Mouse (Mus musculus): ENCODE measurements around the gene Arhgap35. TPM values are rescaled to one million over a fixed set of nuclear protein-coding genes. Genes with fewer than 3 reads are reported as not detected.
"Not testable (repeated sequence)": the region's sequence is repeated elsewhere in the genome, so short reads cannot be mapped to it uniquely, and the experiment has no call there.

The Arhgap35 gene
- total RNA-seq, 1 experiment from 2014 or later: 16.3 TPM

DNA sequence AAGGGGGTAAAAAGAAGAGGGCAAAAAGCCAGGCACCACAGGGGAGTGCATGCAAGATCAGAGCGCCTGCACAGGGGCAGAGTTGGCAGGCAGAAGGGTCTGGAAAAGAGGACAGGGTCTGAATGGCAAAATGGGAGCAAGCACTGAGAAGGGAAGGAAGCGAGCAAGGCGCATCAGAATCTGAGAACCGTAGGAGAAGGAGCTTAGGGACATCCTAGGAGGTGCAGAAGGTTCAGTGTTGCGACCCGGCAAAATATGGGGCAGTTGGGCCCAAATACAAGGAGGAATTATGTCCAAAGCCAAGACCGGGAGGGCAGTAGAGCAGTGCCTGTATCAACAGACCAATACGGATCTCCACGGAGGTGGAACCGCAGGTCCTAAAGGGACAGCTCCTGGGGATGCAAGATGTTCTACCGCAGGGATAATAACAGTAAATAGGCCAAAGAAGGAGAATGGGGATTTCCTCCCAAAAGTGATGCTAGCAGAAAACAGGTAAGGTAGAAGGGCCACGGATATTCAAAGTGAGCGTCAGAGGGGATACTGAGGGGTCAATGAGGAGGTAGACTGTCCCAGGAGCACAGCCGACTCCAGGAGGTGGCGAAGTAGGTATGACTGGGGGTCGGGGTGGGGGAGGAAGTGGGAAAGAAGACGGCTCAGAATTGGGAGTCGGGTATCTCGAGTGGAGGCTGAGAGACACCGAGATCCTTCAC is 1.2 kb downstream of the Arhgap35 start:
- no peak for ATAC-seq (replicated peaks in 1 of 2; ENCODE audit: insufficient read depth in 1 of 2, low FRiP score in 2 of 2, low TSS enrichment in 1 of 2, low read depth in 1 of 2, poor library complexity in 2 of 2, severe bottlenecking in 2 of 2)

DNA sequence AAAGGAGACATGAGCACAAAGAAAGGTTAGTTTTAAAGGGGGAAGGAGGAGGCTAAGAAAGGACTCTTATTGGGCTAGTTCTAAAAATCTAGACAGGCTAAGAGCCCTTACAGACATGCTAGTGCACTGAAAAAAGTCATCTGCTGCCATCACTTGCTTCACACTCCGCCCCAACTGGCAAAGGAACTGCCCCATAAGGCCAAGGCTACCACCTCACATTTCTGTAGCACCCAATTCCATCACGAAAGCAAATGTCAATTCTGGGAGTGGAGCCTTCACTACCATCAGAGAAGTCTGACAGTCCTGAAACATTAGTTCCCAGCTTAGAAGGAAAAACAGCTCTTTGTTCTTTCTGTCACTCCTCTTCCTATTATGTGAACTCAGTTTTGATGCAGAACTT is 4.4 kb downstream of the Arhgap35 start:
- no peak for ATAC-seq (replicated peaks in 1 of 2; ENCODE audit: insufficient read depth in 1 of 2, low FRiP score in 2 of 2, low TSS enrichment in 1 of 2, low read depth in 1 of 2, poor library complexity in 2 of 2, severe bottlenecking in 2 of 2)

DNA sequence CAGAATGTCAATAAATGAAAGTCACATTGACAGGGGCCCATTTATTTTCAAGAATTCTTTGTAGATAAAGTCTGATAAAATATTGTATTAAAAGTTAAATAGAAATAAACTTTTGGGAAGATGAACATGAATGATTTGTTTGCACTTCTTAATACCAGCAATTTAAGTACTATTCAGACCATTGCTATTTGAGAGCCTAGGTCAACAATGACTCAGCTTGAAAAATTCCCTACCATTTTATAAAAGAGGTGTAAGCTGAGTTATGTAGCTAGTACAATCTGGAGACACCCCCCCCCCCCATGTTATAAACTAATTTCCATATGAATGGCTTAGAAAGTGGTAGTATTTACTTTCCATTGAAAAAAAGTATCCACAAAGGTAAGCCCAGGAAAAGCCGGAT is 5.8 kb downstream of the Arhgap35 start:
- ATAC-seq (replicated peaks in 1 of 2; ENCODE audit: insufficient read depth in 1 of 2, low FRiP score in 2 of 2, low TSS enrichment in 1 of 2, low read depth in 1 of 2, poor library complexity in 2 of 2, severe bottlenecking in 2 of 2): no peak

DNA sequence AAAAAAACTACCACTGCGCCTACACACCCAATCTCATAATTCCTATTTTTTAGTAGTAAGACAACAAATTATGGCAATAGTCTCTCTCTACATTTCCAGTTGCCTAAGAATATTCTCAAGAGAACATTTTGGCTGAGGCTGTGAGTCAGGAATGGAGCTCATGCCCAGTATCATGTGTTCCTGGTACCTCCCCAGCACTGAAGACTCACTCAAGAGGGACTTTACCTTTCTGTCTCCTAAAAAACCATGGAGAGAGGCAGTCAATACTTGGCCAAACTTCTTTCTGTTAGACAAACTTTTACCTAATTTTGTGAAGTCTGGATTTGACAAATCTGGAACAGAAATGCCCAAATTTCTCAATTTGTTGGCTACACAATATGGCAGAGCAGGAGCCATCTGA is 6.7 kb downstream of the Arhgap35 start:
- ATAC-seq (replicated peaks in 1 of 2; ENCODE audit: insufficient read depth in 1 of 2, low FRiP score in 2 of 2, low TSS enrichment in 1 of 2, low read depth in 1 of 2, poor library complexity in 2 of 2, severe bottlenecking in 2 of 2): no peak

DNA sequence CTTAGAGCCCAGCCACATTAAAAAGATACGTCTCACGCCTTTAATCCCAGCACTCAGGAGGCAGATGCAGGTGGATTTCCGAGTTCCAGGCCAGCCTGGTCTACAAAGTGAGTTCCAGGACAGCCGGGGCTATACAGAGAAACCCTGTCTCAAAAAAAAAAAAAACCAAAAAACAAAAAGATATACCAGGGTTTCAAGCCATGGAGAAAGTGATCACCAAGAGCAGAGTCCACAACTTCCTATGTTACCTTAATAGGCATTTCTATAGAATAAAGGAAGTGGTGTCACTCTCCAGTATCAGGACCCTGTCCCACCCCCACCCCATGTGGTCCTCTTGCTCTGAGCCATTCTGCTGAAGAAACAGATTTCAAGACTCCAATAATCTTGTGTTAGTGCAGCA is 8.0 kb downstream of the Arhgap35 start:
- not testable (repeated sequence) for ATAC-seq (replicated peaks in 1 of 2; ENCODE audit: insufficient read depth in 1 of 2, low FRiP score in 2 of 2, low TSS enrichment in 1 of 2, low read depth in 1 of 2, poor library complexity in 2 of 2, severe bottlenecking in 2 of 2)

DNA sequence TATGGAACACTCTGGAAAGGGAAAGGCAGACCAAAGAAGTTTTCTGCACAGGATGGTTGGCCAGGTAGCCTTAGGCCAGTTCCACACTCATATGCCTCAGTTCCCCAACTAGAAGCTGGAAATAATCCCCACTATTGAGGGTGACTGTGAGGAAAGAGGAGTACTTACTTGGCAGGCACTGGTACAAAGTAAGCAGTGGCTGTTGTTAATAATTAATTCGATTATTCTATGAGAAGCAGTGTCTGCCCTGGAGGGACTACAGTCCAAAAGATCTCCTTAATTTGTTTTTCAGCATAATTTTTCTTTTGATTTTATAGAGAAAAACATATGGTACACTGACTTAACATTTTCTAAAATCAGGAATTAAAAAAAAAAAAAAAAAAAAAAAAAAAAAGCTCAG is 10.7 kb downstream of the Arhgap35 start:
- ATAC-seq (replicated peaks in 1 of 2; ENCODE audit: insufficient read depth in 1 of 2, low FRiP score in 2 of 2, low TSS enrichment in 1 of 2, low read depth in 1 of 2, poor library complexity in 2 of 2, severe bottlenecking in 2 of 2): no peak

DNA sequence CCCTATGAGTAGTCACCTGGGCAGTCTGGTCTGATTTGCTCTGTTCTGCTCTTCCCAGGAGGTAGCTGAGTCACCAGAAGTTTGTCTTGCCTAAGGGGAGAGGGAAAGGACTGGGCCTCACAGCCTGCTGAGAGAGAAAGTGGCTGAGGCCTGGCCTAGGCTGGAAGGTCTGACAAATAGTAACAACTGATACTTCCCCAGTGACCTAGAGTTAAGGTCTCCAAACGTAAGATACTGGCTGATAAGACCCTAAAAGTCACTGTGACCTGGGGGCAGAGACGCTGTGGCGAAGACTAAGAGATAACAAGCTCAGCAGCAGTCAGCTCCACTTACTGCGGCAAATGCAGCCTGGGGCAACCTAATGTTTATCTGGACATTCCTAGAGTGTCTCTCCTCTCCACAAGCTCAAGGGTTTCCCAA is 13.1 kb downstream of the Arhgap35 start:
- no peak for ATAC-seq (replicated peaks in 1 of 2; ENCODE audit: insufficient read depth in 1 of 2, low FRiP score in 2 of 2, low TSS enrichment in 1 of 2, low read depth in 1 of 2, poor library complexity in 2 of 2, severe bottlenecking in 2 of 2)

DNA sequence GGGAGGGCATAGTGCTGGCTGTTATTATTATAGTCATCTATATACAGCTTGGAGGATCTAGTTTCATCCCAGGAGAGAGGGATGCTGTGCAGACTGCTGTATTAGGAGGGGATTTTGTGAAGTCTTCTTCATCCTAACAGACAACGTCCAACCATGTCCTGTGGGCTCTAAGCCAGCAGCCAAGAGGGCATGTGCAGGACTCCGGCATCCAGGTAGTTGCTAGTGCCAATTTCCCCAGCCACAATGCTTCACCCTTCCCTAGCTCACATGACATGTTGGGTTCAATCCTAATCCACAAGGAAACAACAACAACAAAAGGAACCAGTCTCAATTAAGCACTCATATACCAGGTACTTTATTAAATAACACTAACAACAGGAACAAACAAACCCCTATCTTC is 15.8 kb downstream of the Arhgap35 start:
- ATAC-seq (replicated peaks in 1 of 2; ENCODE audit: insufficient read depth in 1 of 2, low FRiP score in 2 of 2, low TSS enrichment in 1 of 2, low read depth in 1 of 2, poor library complexity in 2 of 2, severe bottlenecking in 2 of 2): no peak

DNA sequence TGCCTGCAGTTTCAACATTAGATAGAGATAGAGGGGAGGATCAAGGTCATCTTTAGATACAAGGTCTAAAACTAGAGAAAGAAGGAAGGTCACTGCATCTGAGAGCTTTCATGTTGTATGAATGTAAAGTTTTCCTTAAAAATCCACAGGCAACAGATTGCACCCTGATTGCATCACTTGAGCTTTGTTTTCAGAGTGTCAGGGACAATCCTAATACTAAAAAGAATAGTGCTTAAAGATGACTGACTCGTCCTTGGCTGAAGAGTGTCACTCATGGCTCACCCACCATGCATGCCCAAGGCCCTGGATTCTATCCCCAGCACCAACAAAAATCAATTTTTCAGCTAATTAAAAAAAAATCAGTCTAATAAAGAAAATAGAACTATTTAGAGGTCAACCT is 23.5 kb downstream of the Arhgap35 start:
- no peak for ATAC-seq (replicated peaks in 1 of 2; ENCODE audit: insufficient read depth in 1 of 2, low FRiP score in 2 of 2, low TSS enrichment in 1 of 2, low read depth in 1 of 2, poor library complexity in 2 of 2, severe bottlenecking in 2 of 2)

DNA sequence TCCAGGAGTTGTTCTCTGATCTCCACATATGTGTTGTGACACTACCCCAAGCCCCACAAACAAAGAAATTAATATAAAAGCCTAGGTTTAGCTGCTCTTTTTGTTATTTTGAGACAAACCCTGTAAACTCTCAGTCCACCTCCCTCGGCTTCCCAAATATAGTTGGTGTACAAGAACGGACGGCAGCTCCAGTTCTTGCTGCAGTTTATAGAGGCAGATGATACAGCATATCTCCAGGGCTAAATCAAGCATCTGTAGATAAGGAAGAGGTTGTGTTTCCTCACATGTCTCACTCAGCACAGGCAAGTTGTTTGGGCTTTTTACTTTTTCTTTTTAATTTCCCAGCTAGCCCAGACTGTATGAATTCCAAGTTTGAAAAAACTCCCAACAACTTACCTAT is 27.1 kb downstream of the Arhgap35 start:
- no peak for ATAC-seq (replicated peaks in 1 of 2; ENCODE audit: insufficient read depth in 1 of 2, low FRiP score in 2 of 2, low TSS enrichment in 1 of 2, low read depth in 1 of 2, poor library complexity in 2 of 2, severe bottlenecking in 2 of 2)

DNA sequence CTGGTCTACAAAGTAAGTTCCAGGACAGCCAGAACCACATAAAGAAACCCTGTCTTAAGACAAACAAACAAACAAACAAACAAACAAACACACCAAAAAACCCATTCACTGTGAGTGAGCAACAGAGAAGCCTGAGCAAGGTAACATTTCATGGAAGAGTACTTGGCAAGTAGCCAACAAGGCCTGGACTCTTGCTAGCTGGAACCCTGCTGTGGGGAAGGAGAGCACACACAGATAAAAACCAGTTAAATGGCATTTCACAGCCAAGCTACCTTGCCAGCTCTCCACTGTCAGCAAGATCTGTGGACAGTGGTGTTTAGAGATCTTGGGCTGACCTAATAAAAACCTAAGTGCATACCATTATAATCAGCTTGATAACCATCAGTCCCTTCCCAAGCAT is 30.4 kb downstream of the Arhgap35 start:
- no peak for ATAC-seq (replicated peaks in 1 of 2; ENCODE audit: insufficient read depth in 1 of 2, low FRiP score in 2 of 2, low TSS enrichment in 1 of 2, low read depth in 1 of 2, poor library complexity in 2 of 2, severe bottlenecking in 2 of 2)

DNA sequence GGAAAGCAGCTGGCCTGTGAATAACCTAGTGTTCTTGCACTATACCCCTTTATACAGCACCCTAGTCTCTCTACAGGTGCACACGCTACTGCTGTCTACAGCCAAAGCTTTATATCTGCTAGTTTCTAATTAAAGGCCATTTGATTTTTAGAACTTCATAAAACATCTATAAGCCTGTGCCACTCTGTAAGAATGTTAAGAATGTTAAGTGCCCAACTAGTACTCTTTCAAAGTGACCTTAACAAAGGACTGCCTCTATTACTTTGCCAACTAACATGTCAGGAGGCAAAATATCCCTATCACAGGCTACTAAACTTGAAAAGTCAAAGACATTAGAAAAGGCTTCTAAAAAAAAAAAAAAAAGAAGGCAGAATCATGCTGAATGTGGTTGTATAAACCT is 31.0 kb downstream of the Arhgap35 start:
- ATAC-seq (replicated peaks in 1 of 2; ENCODE audit: insufficient read depth in 1 of 2, low FRiP score in 2 of 2, low TSS enrichment in 1 of 2, low read depth in 1 of 2, poor library complexity in 2 of 2, severe bottlenecking in 2 of 2): no peak

DNA sequence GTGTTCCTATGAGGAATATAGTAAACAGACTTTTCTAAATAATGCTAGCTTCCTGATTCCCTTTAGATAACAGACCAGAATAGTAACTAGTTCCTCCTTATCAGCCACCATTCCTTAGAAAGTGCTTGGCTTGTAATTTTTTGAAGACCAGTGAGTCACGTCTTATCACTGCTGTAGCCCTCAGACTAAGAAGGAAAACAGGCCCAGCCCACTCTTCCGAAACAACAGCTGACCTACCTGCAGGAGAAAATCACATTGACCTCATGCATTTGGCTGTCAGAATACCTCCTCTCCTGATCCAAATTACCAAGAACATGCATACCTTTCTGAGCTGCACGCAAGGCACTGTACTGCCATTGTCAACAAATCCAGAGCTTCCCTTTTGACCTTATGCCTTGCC is 32.5 kb downstream of the Arhgap35 start:
- no peak for ATAC-seq (replicated peaks in 1 of 2; ENCODE audit: insufficient read depth in 1 of 2, low FRiP score in 2 of 2, low TSS enrichment in 1 of 2, low read depth in 1 of 2, poor library complexity in 2 of 2, severe bottlenecking in 2 of 2)

DNA sequence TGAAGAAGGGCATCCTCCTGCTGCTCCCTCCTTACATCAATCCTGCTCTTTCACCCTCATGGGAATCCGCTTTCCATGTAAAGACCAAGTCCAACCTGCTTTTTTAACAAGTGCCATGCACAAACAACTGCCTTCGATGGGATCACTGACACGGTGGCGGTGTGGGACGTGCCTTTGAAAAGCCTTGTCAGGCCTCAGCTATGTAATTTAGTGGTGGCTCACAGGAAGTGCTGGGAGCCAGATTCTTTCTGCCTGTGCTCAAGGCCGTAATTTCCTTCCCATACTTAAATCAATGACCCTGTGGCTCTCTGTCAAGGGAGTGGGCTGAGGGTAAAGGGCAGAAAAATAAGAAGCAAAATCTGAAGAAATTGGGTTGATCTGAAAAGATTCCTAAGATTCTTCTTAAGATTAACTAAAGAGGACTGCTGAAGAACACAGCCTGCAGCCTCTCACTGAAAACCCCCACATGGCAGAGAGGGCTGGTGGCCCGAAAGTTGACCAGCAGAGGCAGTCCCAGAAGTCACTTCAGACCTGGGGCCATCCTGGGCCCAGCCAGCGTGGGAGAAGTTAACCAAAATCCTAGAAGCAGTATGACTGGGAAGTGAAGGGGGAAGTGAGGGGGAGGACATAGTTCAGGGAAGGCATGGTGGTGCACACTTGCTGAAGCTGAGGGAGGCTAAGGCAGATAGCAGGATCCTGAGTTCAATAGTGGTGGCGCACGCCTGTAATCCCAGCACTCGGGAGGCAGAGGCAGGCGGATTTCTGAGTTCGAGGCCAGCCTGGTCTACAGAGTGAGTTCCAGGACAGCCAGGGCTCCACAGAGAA is 33.3 kb downstream of the Arhgap35 start:
- ATAC-seq (replicated peaks in 1 of 2; ENCODE audit: insufficient read depth in 1 of 2, low FRiP score in 2 of 2, low TSS enrichment in 1 of 2, low read depth in 1 of 2, poor library complexity in 2 of 2, severe bottlenecking in 2 of 2): peak; percentile 45 to 60; a peak in 3 of 4 replicates

DNA sequence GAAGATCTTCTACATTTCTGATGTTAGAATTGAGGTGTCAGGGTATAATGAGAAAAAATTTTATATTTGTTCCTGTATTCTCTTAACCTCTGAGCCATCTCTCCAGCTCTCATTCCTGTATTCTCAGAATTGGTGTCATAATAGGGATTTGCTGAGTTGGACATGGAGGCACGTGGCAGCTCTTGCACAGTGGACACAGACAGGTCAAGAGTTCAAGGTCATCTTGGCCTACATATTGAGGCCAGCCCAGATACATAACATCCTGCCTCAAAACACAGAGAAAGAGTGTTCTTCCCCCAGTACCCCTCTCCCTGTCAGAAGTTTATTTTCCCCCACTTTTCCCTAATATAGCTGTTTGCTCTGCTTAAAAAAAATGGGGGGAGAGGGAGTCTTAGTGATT is 38.1 kb downstream of the Arhgap35 start:
- ATAC-seq (replicated peaks in 1 of 2; ENCODE audit: insufficient read depth in 1 of 2, low FRiP score in 2 of 2, low TSS enrichment in 1 of 2, low read depth in 1 of 2, poor library complexity in 2 of 2, severe bottlenecking in 2 of 2): no peak

DNA sequence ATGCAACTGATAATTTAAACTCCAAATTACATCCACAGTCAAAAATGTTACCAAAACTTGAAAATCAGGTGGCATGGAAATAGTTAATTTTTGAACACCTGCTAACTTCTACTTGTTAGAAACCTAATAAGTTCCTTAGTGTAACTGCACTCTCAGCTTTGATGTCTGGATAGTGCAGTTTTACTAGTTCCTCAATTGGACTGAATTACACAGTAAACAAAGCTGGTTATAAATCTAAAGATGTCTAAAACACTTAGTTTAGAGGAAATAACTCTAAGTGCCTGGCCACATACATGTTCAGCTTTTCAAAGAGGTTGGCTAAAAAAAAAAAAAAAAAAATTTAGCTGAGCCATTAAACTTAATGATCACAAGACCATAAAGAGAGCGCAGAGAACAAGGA is 43.6 kb downstream of the Arhgap35 start:
- ATAC-seq (replicated peaks in 1 of 2; ENCODE audit: insufficient read depth in 1 of 2, low FRiP score in 2 of 2, low TSS enrichment in 1 of 2, low read depth in 1 of 2, poor library complexity in 2 of 2, severe bottlenecking in 2 of 2): peak; percentile 83 to 86

DNA sequence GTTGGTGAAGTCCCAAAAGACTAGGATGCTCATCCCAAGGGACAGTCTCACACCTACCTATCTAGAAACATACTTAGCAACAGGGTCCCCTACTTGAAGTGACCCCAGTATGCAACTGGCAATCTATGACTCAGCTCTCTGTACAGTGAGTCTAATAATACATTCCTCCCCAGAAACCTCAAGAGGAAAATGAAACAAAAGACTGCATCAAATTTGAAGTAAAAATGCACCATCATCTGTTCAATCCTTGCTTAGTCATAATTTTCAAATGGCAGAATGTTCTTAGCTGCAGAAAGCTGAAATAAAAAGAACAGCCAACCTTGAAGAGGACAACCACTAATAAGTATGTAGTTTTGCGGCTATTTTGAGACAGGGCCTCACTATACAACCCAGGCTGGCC is 44.1 kb downstream of the Arhgap35 start:
- ATAC-seq (replicated peaks in 1 of 2; ENCODE audit: insufficient read depth in 1 of 2, low FRiP score in 2 of 2, low TSS enrichment in 1 of 2, low read depth in 1 of 2, poor library complexity in 2 of 2, severe bottlenecking in 2 of 2): peak; percentile 8 to 54; a peak in 1 of 4 replicates

DNA sequence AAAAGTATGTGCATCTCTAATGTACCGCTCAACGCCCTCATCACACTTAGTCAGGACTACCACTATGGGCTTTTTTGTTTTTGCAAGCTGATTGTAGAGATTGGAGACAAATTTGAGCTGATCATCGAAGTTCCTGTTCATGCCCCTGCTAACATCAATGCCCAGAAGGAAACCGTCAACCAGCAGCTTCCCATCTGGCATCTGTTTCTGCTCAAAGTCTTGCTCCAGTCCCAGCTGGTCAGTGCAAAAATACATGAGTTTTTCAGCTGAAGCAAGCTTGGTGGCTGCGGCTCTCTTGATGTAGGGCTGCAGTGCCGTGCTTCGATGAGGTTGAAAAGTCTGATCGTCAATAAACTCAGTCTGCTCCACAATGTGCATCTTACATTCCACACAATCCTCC is 50.3 kb downstream of the Arhgap35 start:
- ATAC-seq (replicated peaks in 1 of 2; ENCODE audit: insufficient read depth in 1 of 2, low FRiP score in 2 of 2, low TSS enrichment in 1 of 2, low read depth in 1 of 2, poor library complexity in 2 of 2, severe bottlenecking in 2 of 2): no peak

All from hematopoietic stem cell, adult 5-6 weeks (primary cell).